Mouse (Mus musculus) lung, postnatal 36 days (tissue): Measurements from ENCODE around the gene Sirt1.

Experiments
- DNase-seq: peaks from one replicate; pipeline ENCODE4 v3.0.0; 2022; ENCODE audit warnings: mixed read lengths

The Sirt1 gene

DNA sequence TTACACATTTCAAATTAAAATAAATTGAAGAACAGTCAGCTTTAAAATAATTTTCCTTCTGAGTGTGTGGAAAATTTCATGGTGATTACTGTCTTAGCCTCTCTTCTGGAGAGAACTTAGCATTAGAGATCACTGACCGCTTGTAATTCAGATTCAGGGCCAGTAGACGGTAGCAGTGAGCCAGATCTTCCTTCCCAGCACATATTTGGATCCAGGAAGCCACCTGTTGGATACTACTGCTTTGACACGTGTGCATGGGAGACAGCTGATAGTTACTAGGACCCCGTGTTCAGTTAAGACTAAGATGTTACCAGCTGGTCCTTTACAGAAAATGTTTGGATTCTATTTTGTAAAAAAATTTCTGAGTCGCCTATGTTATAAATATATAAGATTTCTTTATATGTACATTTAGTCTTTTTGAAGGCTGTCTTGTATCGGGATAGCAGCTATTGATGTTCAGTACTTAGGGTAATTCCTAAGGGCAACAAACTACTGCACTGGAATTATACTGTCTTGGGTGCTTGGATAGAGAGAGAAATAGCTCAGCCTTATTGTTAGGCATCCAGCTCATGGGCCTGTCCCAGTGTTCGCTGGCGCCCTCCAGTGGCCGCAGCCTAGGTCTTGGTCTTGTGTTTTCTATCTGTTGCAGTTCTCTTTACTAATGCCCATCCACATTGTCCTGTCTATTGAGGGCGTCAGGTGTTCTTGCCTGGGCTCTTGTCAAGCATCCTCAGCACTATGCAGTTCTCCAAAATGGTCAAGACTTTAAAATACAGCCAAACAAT lies 72.7 kb downstream of the Sirt1 start:
- DNase-seq = peak; percentile 94

DNA sequence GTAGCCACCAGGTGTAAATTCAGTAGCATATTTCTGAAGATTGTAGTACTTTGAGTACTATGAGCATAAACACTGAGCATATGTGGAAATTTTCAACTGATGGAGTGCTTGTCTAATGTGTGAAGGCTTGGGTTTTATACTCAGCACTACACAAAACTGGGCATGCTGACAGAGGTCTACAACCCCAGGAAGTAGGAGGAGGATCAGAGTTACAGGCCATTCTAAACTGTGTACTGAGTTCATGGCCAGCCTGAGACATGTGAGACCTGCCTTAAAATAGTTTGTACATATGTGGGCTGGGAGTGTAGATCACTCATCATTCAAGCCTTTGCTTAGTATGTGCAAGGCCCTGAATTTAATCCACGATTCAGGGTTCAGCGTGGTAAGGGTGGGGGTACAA lies 79.1 kb downstream of the Sirt1 start:
- no peak for DNase-seq

DNA sequence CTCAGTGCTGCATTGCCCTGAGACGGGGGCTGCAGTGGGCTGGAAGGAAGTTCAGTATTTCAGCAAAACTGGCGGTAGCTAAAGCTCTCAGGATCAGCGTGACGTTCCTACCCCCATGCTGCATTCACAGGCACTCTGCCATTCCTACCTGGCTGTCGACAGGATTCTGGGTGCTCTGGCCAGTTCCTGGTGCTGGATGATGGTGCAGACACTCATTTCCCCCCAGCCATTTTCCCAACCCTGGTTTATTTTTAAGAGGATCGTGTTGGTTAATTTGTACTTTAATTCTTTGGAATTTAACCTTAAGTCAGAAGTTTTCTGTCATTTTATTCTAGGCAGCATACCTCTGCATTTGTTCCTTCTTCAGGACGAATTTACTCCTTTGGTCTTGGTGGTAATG lies 98.7 kb downstream of the Sirt1 start:
- no peak for DNase-seq

DNA sequence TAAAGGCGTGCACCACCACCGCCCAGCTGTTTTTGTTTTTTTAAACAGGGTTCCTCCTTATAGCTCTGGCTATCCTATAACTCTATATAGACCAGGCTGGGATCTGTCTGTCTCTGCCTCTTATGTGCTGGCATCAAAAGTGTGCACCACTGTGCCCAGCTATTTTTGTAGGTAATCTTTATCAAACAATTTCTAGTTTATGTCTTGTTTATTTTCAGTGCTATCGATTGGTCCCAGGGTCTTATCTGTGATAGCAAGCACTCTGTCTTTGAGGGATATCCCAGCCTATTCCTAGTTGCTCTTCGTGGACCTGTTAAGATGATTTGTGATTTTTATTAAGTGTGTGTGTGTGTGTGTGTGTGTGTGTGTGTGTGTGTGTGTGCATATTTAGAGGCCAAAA lies 99.1 kb downstream of the Sirt1 start:
- DNase-seq = no peak

DNA sequence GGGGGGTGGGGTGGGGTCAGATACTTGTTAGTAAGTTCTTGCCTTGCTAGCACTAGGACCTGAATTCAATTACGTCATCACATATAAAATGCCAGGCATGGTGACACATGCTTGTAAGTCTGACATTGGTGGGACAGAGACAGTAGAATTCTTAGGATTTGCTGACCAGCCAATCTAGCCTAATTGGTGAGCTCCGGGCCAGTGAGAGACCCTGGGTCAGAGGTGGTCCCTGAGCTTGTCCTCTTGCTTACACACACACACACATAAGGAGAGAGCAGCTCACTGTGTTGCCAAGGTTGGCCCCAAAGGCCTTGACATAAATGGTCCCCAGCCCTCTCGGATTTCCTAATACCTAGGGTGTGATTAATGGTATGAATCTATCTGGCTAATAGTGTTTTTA lies 101.7 kb downstream of the Sirt1 start:
- DNase-seq = no peak

DNA sequence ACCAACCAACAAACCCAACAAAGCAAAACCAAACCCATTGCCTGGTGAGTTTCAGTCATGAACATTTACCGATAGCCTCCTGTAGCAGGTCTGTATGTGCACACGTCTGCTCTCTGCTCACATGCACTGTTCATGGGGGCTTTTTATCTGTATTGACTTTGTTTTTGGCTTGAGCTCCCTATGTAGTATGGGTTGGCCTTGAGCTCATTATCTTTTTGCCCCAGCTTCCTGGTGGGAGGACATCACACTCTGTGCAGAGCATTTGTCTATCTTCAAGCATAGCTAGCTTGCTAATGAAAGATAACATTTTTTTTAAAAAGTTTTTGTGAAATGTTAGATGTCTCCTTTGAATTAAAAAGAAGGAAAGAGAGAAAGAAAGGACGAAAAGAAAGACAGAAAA lies 104.5 kb downstream of the Sirt1 start:
- no peak for DNase-seq

DNA sequence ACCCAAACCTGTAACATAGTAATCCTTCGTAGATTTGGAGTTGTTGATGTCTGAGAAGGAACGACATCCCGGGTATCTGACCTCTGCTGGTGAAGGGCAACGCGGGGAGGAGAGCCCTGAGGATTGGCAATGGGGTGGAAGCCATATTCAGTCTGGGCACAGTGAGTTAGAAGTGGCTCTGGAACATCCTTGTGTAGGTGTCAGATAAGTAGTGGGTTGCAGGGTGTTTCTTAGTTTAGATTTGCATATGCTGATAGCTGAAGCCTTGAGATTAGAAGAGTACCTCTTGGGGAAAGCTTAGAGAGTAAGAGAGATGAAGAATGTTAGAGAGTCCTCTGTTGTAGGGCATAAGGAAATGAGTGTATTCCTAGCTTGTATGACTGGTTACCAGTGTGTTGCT lies 108.6 kb downstream of the Sirt1 start:
- DNase-seq = no peak

DNA sequence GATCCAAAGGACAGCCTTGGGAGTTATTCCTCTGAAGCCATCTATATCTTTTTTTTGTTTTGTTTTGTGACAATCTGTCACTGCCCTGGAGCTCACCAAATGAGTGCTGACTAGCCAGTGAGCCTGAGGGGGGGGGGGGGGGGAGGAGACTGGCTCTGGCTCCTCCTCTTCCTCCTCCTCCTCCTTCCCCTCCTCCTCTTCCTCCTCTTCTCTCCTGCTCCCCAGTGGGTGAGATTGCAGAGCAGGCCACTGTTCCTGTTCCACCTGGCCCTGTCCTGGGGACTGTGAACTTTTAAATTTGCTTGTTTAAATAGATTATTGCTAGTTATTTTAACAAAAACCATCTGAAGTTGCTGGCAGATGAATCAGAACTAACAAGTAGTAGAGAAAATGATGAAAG lies 109.1 kb downstream of the Sirt1 start:
- no peak for DNase-seq
